Mouse (Mus musculus) heart, adult 2 months (tissue): Measurements from ENCODE around the gene Kbtbd12. TPM values are rescaled to one million over a fixed set of nuclear protein-coding genes. Genes with fewer than 3 reads are reported as not detected.

Experiments
- DNase-seq, 2 experiments: peaks; one replicate each; pipeline ENCODE4 v3.0.0; 2021
- H3K27ac ChIP-seq: fragments of 200-600 bp; 2 replicates; pipeline ENCODE4 v1.8.1; 2022
- H3K27me3 ChIP-seq: fragments of 200-500 bp; 2 replicates; pipeline ENCODE4 v1.6.1; 2012; ENCODE audit warnings: mild to moderate bottlenecking, low read length, inconsistent platforms, mixed read lengths; ENCODE audit not compliant: control insufficient read depth, insufficient read depth
- H3K36me3 ChIP-seq: fragments of 200-500 bp; 2 replicates; pipeline ENCODE4 v1.6.1; 2012; ENCODE audit warnings: low read length, inconsistent platforms; ENCODE audit not compliant: control insufficient read depth, insufficient read depth
- H3K4me1 ChIP-seq: fragments of 200-500 bp; 2 replicates; pipeline ENCODE4 v1.6.1; 2011; ENCODE audit warnings: low read length; ENCODE audit not compliant: control insufficient read depth, insufficient read depth
- H3K4me3 ChIP-seq: fragments of 200-600 bp; 2 replicates; pipeline ENCODE4 v1.8.1; 2022
- H3K79me2 ChIP-seq: fragments of 200-500 bp; replicated peaks from 2 replicates; pipeline ENCODE4 v1.6.1; 2012; ENCODE audit warnings: mild to moderate bottlenecking, inconsistent platforms, low read length, moderate library complexity, mixed read lengths; ENCODE audit not compliant: control insufficient read depth, insufficient read depth
- H3K9ac ChIP-seq: fragments of 200-500 bp; 2 replicates; pipeline ENCODE4 v1.6.1; 2012; ENCODE audit warnings: low read depth, mild to moderate bottlenecking, control low read depth, inconsistent platforms, low read length, mixed read lengths
- CTCF ChIP-seq: fragments of 200-600 bp; IDR thresholded peaks from 2 replicates; pipeline ENCODE4 v1.8.1; 2022; ENCODE audit warnings: antibody characterized with exemption, mild to moderate bottlenecking, moderate library complexity
- EP300 ChIP-seq: fragments of 200-500 bp; IDR thresholded peaks from 2 replicates; pipeline ENCODE4 v1.6.1; 2011; ENCODE audit warnings: low read depth, low read length, control low read depth; ENCODE audit not compliant: insufficient read depth
- POLR2A ChIP-seq: fragments of 200-500 bp; IDR thresholded peaks from 2 replicates; pipeline ENCODE4 v1.6.1; 2011; ENCODE audit warnings: mild to moderate bottlenecking, low read depth, low read length, control low read depth; ENCODE audit not compliant: insufficient read depth
- WGBS: fragments of 180-500 bp; shearing (Covaris S2); methylation state at CpG from one replicate; pipeline ENCODE4 v1.1.7; 2018; 5-methylcytosine and 5-hydroxymethylcytosine counted together
- intact Hi-C: fragments of 180-260 bp; cut with DNase I; formaldehyde crosslinking; loops from one replicate; pipeline ENCODE4 v1.15.1; 2025
- polyA plus RNA-seq: library from polyadenylated mRNA; depleted of rRNA; stranded (reverse); fragments of >200 nt; gene quantifications from 2 replicates; pipeline ENCODE4 v1.2.3, GENCODE M21; 2012
- total RNA-seq, 2 experiments: library from RNA; stranded (reverse); gene quantifications; 2 replicates each; pipeline ENCODE4 v1.2.3; 2021

Gene Kbtbd12
- total and polyA plus RNA-seq, 3 experiments = 14.7 to 37.4 (median 35.7) TPM

- intact Hi-C loops = loop anchor here (5.0 kb wide), 1 partner anchor 49 kb away; the partner anchor contains the start of gene Ruvbl1
- peaks cover 3% of the 10 kb centered on the region for H3K4me1 ChIP-seq
- no peak overlapping the region; the same call in 1 of the 2 replicates for H3K4me3 ChIP-seq
- H3K27me3 ChIP-seq = no peaks in the 10 kb centered on the region
- H3K9ac ChIP-seq = no peak overlapping the region
- DNase-seq = no peak
- H3K36me3 ChIP-seq = peaks cover 2% of the 10 kb centered on the region; the same call in 1 of the 2 replicates
- TF ChIP-seq POLR2A = no peak
- no peak overlapping the region for H3K27ac ChIP-seq
- WGBS = 28% methylated on average over 5 of the region's 5 CpGs
- peaks cover 2% of the 10 kb centered on the region; the same call in 1 of the 2 replicates for H3K79me2 ChIP-seq
Observed at GRCm38 (mm10) chr6:88516667-88517066, 121.1 kb downstream of the Kbtbd12 start.

GRCm38 (mm10) chr6:88515971-88516370 lies 121.8 kb downstream of the Kbtbd12 start:
- intact Hi-C loops = loop anchor here (5.0 kb wide), 1 partner anchor 49 kb away; the partner anchor contains the start of gene Ruvbl1
- DNase-seq = no peak
- H3K4me3 ChIP-seq = no peak overlapping the region
- H3K27me3 ChIP-seq = no peaks in the 10 kb centered on the region
- TF ChIP-seq POLR2A (no peak), CTCF (no peak), EP300 (no peak)
- WGBS = 52% methylated on average over 8 of the region's 8 CpGs
- H3K36me3 ChIP-seq = peaks cover 2% of the 10 kb centered on the region
- no peak overlapping the region for H3K9ac ChIP-seq
- H3K79me2 ChIP-seq = peaks cover 2% of the 10 kb centered on the region; the same call in 1 of the 2 replicates
- H3K4me1 ChIP-seq = peaks cover 3% of the 10 kb centered on the region
- no peak overlapping the region for H3K27ac ChIP-seq

GRCm38 (mm10) chr6:88514546-88514945 lies 123.2 kb downstream of the Kbtbd12 start:
- intact Hi-C loops = no loop called here
- Histone ChIP-seq H3K27me3 (no peaks in the 10 kb centered on the region), H3K4me3 (no peak overlapping the region), H3K36me3 (peaks cover 2% of the 10 kb centered on the region), H3K9ac (no peak overlapping the region), H3K27ac (no peak overlapping the region), H3K79me2 (peaks cover 2% of the 10 kb centered on the region; the same call in 1 of the 2 replicates), H3K4me1 (peaks cover 3% of the 10 kb centered on the region)
- DNase-seq = no peak
- no peak for TF ChIP-seq POLR2A
- no peak for TF ChIP-seq EP300
- TF ChIP-seq CTCF = no peak
- WGBS = 51% methylated on average over 4 of the region's 4 CpGs

- Histone ChIP-seq H3K79me2 (peaks cover 2% of the 10 kb centered on the region; the same call in 1 of the 2 replicates), H3K36me3 (peaks cover 2% of the 10 kb centered on the region), H3K4me1 (peaks cover 3% of the 10 kb centered on the region), H3K27me3 (no peaks in the 10 kb centered on the region), H3K27ac (no peak overlapping the region), H3K4me3 (no peak overlapping the region), H3K9ac (no peak overlapping the region)
- no peak for TF ChIP-seq POLR2A
- TF ChIP-seq EP300 = no peak
- no peak for TF ChIP-seq CTCF
- intact Hi-C loops = no loop called here
- no peak for DNase-seq
- 67% methylated on average over 8 of the region's 8 CpGs for WGBS
Observed at GRCm38 (mm10) chr6:88513984-88514383, 123.8 kb downstream of the Kbtbd12 start.

- H3K9ac ChIP-seq = no peak overlapping the region
- peaks cover 2% of the 10 kb centered on the region for H3K4me1 ChIP-seq
- TF ChIP-seq EP300 (no peak), CTCF (no peak), POLR2A (no peak)
- no peaks in the 10 kb centered on the region for H3K27me3 ChIP-seq
- intact Hi-C loops = loop anchor here (5.0 kb wide), 1 partner anchor 311 kb away; the partner anchor contains the start of gene Gata2
- no peak overlapping the region for H3K4me3 ChIP-seq
- H3K79me2 ChIP-seq = no peaks in the 10 kb centered on the region
- no peaks in the 10 kb centered on the region for H3K36me3 ChIP-seq
- no peak for DNase-seq
- WGBS = 76% methylated on average over 4 of the region's 4 CpGs
- H3K27ac ChIP-seq = no peak overlapping the region
Observed at GRCm38 (mm10) chr6:88503044-88503443, 134.7 kb downstream of the Kbtbd12 start.

GRCm38 (mm10) chr6:88502030-88502970 lies 135.4 kb downstream of the Kbtbd12 start:
- Histone ChIP-seq H3K4me3 (no peak overlapping the region), H3K79me2 (no peaks in the 10 kb centered on the region), H3K36me3 (no peaks in the 10 kb centered on the region), H3K27me3 (no peaks in the 10 kb centered on the region), H3K9ac (no peak overlapping the region), H3K4me1 (peaks cover 2% of the 10 kb centered on the region), H3K27ac (no peak overlapping the region)
- TF ChIP-seq POLR2A = no peak
- no peak for TF ChIP-seq EP300
- 0 out of 2 replicates have a peak, but pooled peaks have one; percentile 7 for TF ChIP-seq CTCF
- 30% methylated on average over 13 of the region's 13 CpGs for WGBS
- intact Hi-C loops = loop anchor here (5.0 kb wide), 1 partner anchor 310 kb away; the partner anchor contains the start of gene Gata2
- no peak for DNase-seq
